Comparison of ENCODE assay signal across 7 mouse cellular contexts in the genomic region with DNA sequence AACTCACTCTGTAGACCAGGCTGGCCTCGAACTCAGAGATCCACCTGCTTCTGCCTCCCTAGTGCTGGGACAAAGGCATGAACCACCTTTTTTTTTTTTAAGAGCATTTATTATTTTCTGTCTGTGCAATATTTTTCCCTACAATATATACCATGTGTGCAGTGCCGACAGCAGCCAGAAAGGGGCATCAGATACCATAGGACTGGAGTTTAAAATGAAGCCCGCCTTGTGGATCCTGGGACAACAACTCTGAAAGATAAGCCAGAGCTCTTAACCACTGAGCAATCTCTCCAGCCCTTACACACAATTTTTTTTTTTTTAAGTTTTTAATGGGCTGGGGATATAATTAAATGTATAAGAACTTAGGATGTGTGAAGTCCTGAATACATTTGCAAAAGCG. TPM values are rescaled to one million over a fixed set of nuclear protein-coding genes. Genes with fewer than 3 reads are reported as not detected.
A peak's percentile ranks its signal among the peaks of the same experiment; 100 is the strongest.
DNase-seq lines count a peak whose midpoint lies in the region; ATAC-seq and TF ChIP-seq lines count a peak whose summit lies in the region.

No protein-coding gene starts in this region.

- no peak overlapping the region for H3K9ac ChIP-seq in forebrain, embryonic 13.5 days
- peak overlapping the region; percentile 47; the same call in 1 of the 2 replicates for H3K9ac ChIP-seq in kidney, embryonic 15.5 days

- H3K27ac ChIP-seq in forebrain, embryonic 13.5 days = no peak overlapping the region
- H3K27ac ChIP-seq in kidney, embryonic 15.5 days = peak overlapping the region; percentile 94

- H3K4me2 ChIP-seq in forebrain, embryonic 13.5 days = peak overlapping the region; percentile 96
- H3K4me2 ChIP-seq in kidney, embryonic 15.5 days = peak overlapping the region; percentile 98

- no peaks in the 10 kb centered on the region for H3K36me3 ChIP-seq in forebrain, embryonic 13.5 days (ENCODE audit: poor library complexity, severe bottlenecking)
- no peaks in the 10 kb centered on the region for H3K36me3 ChIP-seq in kidney, embryonic 15.5 days

- WGBS in forebrain, embryonic 13.5 days = 25% methylated on average over 4 of the region's 4 CpGs
- 22% methylated on average over 4 of the region's 4 CpGs for WGBS in kidney, embryonic 15.5 days

- H3K27me3 ChIP-seq in forebrain, embryonic 13.5 days = no peaks in the 10 kb centered on the region
- H3K27me3 ChIP-seq in kidney, embryonic 15.5 days = no peaks in the 10 kb centered on the region

- peak; percentile 46; the same call in 1 of the 2 replicates for TF ChIP-seq CTCF in brain, embryonic 14.5 days (IDR thresholded peaks at IDR 0.05; ENCODE audit: borderline replicate concordance, extremely low read depth, insufficient read depth, insufficient read length)

- peak; percentile 76 for DNase-seq in MN1 (ENCODE audit: low spot score)
- DNase-seq in brain, embryonic 14.5 days (ENCODE audit: low read depth) = peak; percentile 72
- DNase-seq in lung, postnatal 36 days = peak; percentile 75
- peak; percentile 63 for DNase-seq in thymus, postnatal 14 days
- no peak for DNase-seq in urinary bladder, postnatal 25 days (ENCODE audit: low spot score)

- H3K4me1 ChIP-seq in forebrain, embryonic 13.5 days = peaks cover 33% of the 10 kb centered on the region
- H3K4me1 ChIP-seq in kidney, embryonic 15.5 days = peaks cover 38% of the 10 kb centered on the region

- no peak overlapping the region for H3K4me3 ChIP-seq in forebrain, embryonic 13.5 days
- H3K4me3 ChIP-seq in kidney, embryonic 15.5 days (replicated peaks) = peak overlapping the region; percentile 54

- no peak for TF ChIP-seq POLR2A in brain, embryonic 14.5 days (IDR thresholded peaks at IDR 0.05; ENCODE audit: borderline replicate concordance, extremely low read depth, insufficient read depth, insufficient read length, poor library complexity, severe bottlenecking)

- H3K9me3 ChIP-seq in forebrain, embryonic 13.5 days (replicated peaks) = no peaks in the 10 kb centered on the region
- H3K9me3 ChIP-seq in kidney, embryonic 15.5 days (replicated peaks) = no peaks in the 10 kb centered on the region

- no peak for ATAC-seq in forebrain, embryonic 13.5 days
- 0 out of 2 replicates have a peak, but pooled peaks have one; percentile 42 for ATAC-seq in kidney, embryonic 15.5 days (replicated peaks; ENCODE audit: low FRiP score)

RNA-seq across cellular contexts. Expression of a gene that starts 7.8 kb away (rescaled TPM):
- polyA plus RNA-seq in brain, embryonic 14.5 days (2012; rRNA removed) = 42.5 and 63.9 TPM in 2 replicates
- polyA plus RNA-seq in forebrain, embryonic 13.5 days (2015; fragmentation: Nextera tagmentation; extraction: Ambion mirVana) = 25.2 and 32.2 TPM in 2 replicates
- polyA plus RNA-seq in kidney, embryonic 15.5 days (2015; fragmentation: Nextera tagmentation; extraction: Ambion mirVana) = 28.9 and 33.0 TPM in 2 replicates

RNA-seq across cellular contexts. Expression of a gene that starts 13.8 kb away (rescaled TPM):
- polyA plus RNA-seq in brain, embryonic 14.5 days (2012; rRNA removed) = 26.6 and 27.4 TPM in 2 replicates
- polyA plus RNA-seq in forebrain, embryonic 13.5 days (2015; fragmentation: Nextera tagmentation; extraction: Ambion mirVana) = 10.0 and 12.2 TPM in 2 replicates
- 12.3 and 12.4 TPM in 2 replicates for polyA plus RNA-seq in kidney, embryonic 15.5 days (2015; fragmentation: Nextera tagmentation; extraction: Ambion mirVana)

RNA-seq across cellular contexts. Expression of a gene that starts 20.9 kb away (rescaled TPM):
- 50.1 and 52.9 TPM in 2 replicates for polyA plus RNA-seq in brain, embryonic 14.5 days (2012; rRNA removed)
- 14.0 and 15.5 TPM in 2 replicates for polyA plus RNA-seq in forebrain, embryonic 13.5 days (2015; fragmentation: Nextera tagmentation; extraction: Ambion mirVana)
- 16.4 and 19.5 TPM in 2 replicates for polyA plus RNA-seq in kidney, embryonic 15.5 days (2015; fragmentation: Nextera tagmentation; extraction: Ambion mirVana)

RNA-seq across cellular contexts. Expression of a gene that starts 35.0 kb away (rescaled TPM):
- polyA plus RNA-seq in brain, embryonic 14.5 days (2012; rRNA removed) = 1.1 and 1.4 TPM in 2 replicates
- polyA plus RNA-seq in forebrain, embryonic 13.5 days (2015; fragmentation: Nextera tagmentation; extraction: Ambion mirVana) = 0.57 and 1.2 TPM in 2 replicates
- 2.5 and 3.7 TPM in 2 replicates for polyA plus RNA-seq in kidney, embryonic 15.5 days (2015; fragmentation: Nextera tagmentation; extraction: Ambion mirVana)

RNA-seq across cellular contexts. Expression of a gene that starts 50.4 kb away (rescaled TPM):
- polyA plus RNA-seq in brain, embryonic 14.5 days (2012; rRNA removed) = 0.08 and 0.11 TPM in 2 replicates
- 0.06 TPM in 1 of 2 replicates, not detected in the other for polyA plus RNA-seq in forebrain, embryonic 13.5 days (2015; fragmentation: Nextera tagmentation; extraction: Ambion mirVana)
- 0.04 and 0.08 TPM in 2 replicates for polyA plus RNA-seq in kidney, embryonic 15.5 days (2015; fragmentation: Nextera tagmentation; extraction: Ambion mirVana)
